Mouse (Mus musculus): Measurements from ENCODE around the gene Elovl7. TPM values are rescaled to one million over a fixed set of nuclear protein-coding genes. Genes with fewer than 3 reads are reported as not detected.

Gene Elovl7
- polyA plus RNA-seq, 1 experiment, result 1.2 TPM

DNA sequence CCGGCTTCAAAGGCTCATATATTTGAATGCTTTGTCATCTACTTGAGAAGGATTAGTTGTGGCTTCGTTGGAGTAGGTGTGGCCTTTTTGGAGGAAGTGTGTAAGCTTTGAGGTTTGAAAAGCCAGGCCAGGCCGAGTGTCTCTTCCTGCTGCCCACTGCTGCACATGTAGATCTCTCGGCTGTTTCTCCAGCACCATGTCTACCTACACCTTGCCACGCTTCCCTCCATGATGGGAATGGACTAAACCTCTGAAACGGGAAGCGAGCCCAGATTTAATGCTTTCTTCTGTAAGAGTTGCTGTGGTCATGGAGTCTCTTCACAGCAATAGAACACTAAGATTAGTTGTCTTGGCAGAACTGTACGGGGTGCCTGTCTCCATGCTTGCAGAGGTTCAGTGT lies 106.0 kb downstream of the Elovl7 start:
- TF ChIP-seq POLR2A (IDR thresholded peaks at IDR 0.05; ENCODE audit: control insufficient read depth, extremely low read depth, insufficient read depth, low read length, poor library complexity) (no peak), CTCF (IDR thresholded peaks at IDR 0.05; ENCODE audit: borderline replicate concordance, control insufficient read depth, extremely low read depth, insufficient read depth, low read length, poor library complexity) (no peak)
- Histone ChIP-seq H3K27me3 (ENCODE audit: control insufficient read depth, insufficient read depth, low read length) (no peaks in the 10 kb centered on the region), H3K4me1 (replicated peaks; ENCODE audit: control insufficient read depth, insufficient read depth, low read length) (peaks cover 7% of the 10 kb centered on the region), H3K4me3 (ENCODE audit: control insufficient read depth, insufficient read depth, low read length) (no peak overlapping the region), H3K27ac (ENCODE audit: control insufficient read depth, insufficient read depth, low read length) (no peak overlapping the region), H3K36me3 (ENCODE audit: control insufficient read depth, insufficient read depth, low read length) (peaks cover 9% of the 10 kb centered on the region; the same call in 1 of the 2 replicates)
- DNase-seq, result no peak
- 77% methylated on average over 8 of the region's 8 CpGs for WGBS

DNA sequence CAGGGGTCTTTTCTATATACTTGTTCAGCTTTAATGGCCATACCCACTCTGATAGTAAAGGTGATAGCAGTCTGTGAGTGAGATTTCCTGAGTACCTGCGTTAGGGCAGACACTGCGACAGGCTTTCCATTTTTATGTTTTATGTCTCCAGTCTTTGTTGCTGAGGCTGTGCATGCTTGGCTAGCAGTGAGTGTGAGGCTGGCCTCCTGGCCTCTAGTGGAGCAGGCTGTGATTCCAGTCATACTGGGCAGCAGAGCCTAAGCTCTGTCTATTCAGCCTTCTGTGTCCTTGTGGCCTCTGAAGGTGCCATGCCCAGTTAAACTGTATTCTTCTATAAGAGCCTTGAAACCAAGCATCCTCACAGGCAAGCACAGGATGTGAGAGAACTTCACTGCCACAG lies 108.3 kb downstream of the Elovl7 start:
- WGBS, result 95% methylated on average over 2 of the region's 2 CpGs
- TF ChIP-seq POLR2A (IDR thresholded peaks at IDR 0.05; ENCODE audit: control insufficient read depth, extremely low read depth, insufficient read depth, low read length, poor library complexity), result no peak
- TF ChIP-seq CTCF (IDR thresholded peaks at IDR 0.05; ENCODE audit: borderline replicate concordance, control insufficient read depth, extremely low read depth, insufficient read depth, low read length, poor library complexity), result no peak
- DNase-seq, result no peak
- H3K36me3 ChIP-seq (ENCODE audit: control insufficient read depth, insufficient read depth, low read length), result peaks cover 11% of the 10 kb centered on the region; the same call in 1 of the 2 replicates
- H3K27ac ChIP-seq (ENCODE audit: control insufficient read depth, insufficient read depth, low read length), result no peak overlapping the region
- no peaks in the 10 kb centered on the region for H3K27me3 ChIP-seq (ENCODE audit: control insufficient read depth, insufficient read depth, low read length)
- 0 out of 2 replicates have a peak, but pooled peaks cover 3% of the 10 kb centered on the region for H3K4me1 ChIP-seq (replicated peaks; ENCODE audit: control insufficient read depth, insufficient read depth, low read length)
- no peak overlapping the region for H3K4me3 ChIP-seq (ENCODE audit: control insufficient read depth, insufficient read depth, low read length)

DNA sequence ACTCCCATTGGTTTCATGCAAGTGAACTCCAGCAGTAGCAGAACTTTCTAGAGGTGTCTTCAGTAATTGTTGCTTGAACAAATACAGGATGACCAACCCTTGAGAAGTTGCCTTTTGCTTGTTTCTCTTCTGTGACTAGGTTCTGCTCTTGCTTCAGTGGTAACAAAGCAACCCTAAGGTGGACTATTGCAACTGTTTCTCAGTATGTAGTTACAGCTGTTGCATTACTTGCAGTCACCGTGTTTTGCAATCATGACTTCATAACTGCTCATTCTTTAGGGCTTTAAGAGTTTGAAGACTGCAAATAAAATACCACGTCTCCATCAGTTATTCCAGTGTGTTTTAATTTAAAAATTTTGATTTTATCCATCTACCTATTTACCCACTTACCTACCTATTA lies 109.1 kb downstream of the Elovl7 start:
- Histone ChIP-seq H3K27ac (ENCODE audit: control insufficient read depth, insufficient read depth, low read length) (no peak overlapping the region), H3K4me1 (replicated peaks; ENCODE audit: control insufficient read depth, insufficient read depth, low read length) (0 out of 2 replicates have a peak, but pooled peaks cover 3% of the 10 kb centered on the region), H3K4me3 (ENCODE audit: control insufficient read depth, insufficient read depth, low read length) (no peak overlapping the region), H3K27me3 (ENCODE audit: control insufficient read depth, insufficient read depth, low read length) (no peaks in the 10 kb centered on the region), H3K36me3 (ENCODE audit: control insufficient read depth, insufficient read depth, low read length) (peaks cover 11% of the 10 kb centered on the region)
- DNase-seq, result no peak
- WGBS, result 98% methylated on average over 2 of the region's 2 CpGs
- no peak for TF ChIP-seq CTCF (IDR thresholded peaks at IDR 0.05; ENCODE audit: borderline replicate concordance, control insufficient read depth, extremely low read depth, insufficient read depth, low read length, poor library complexity)
- no peak for TF ChIP-seq POLR2A (IDR thresholded peaks at IDR 0.05; ENCODE audit: control insufficient read depth, extremely low read depth, insufficient read depth, low read length, poor library complexity)

DNA sequence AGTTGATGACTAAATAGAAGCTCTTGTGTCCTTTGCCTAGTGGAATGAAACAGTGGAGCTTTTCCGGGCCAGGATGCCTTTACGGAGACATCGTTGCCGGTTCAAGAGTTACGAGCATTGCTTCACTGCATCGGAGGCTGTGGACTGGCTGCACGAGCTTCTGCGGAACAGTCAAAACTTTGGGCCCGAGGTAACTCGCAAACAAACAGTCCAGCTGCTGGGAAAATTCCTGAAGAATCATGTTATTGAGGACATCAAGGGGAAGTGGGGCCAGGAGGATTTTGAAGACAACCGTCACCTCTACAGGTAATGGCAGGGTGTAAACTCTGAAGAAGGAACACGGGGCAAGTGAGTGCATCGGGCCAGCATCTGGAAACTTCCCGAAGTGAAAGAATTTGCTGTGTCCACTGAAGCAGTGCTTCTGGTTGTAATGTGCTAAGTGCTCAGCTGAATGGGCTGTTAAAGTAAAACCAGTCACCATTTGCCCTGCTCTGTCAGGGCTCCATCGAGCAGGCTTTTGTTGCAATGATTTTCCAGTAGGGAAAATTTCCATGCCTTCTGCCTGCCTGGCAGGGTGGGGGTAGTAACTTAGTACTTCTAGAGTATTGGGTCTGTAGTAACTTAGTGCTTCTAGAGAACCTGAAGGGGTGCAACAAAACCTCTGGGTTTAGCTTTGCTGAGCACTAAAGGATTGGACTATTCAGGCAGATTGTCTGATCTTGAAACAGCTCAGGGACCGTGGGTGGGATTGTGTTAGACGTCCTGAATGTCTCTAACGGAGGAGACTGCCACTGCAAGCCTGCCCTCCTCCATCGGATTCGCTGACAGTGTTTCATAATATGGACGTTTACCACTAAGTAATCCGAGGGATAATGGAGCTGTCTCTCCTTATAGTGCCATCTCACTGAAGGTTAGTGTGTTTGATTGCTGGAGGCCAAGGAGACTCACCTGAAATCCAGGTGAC lies 109.9 kb downstream of the Elovl7 start:
- Histone ChIP-seq H3K4me1 (replicated peaks; ENCODE audit: control insufficient read depth, insufficient read depth, low read length) (0 out of 2 replicates have a peak, but pooled peaks cover 3% of the 10 kb centered on the region), H3K4me3 (ENCODE audit: control insufficient read depth, insufficient read depth, low read length) (no peak overlapping the region), H3K27ac (ENCODE audit: control insufficient read depth, insufficient read depth, low read length) (no peak overlapping the region), H3K27me3 (ENCODE audit: control insufficient read depth, insufficient read depth, low read length) (no peaks in the 10 kb centered on the region), H3K36me3 (ENCODE audit: control insufficient read depth, insufficient read depth, low read length) (peaks cover 14% of the 10 kb centered on the region)
- TF ChIP-seq CTCF (IDR thresholded peaks at IDR 0.05; ENCODE audit: borderline replicate concordance, control insufficient read depth, extremely low read depth, insufficient read depth, low read length, poor library complexity) (no peak), POLR2A (IDR thresholded peaks at IDR 0.05; ENCODE audit: control insufficient read depth, extremely low read depth, insufficient read depth, low read length, poor library complexity) (no peak)
- no peak for DNase-seq
- WGBS, result 97% methylated on average over 22 of the region's 22 CpGs

DNA sequence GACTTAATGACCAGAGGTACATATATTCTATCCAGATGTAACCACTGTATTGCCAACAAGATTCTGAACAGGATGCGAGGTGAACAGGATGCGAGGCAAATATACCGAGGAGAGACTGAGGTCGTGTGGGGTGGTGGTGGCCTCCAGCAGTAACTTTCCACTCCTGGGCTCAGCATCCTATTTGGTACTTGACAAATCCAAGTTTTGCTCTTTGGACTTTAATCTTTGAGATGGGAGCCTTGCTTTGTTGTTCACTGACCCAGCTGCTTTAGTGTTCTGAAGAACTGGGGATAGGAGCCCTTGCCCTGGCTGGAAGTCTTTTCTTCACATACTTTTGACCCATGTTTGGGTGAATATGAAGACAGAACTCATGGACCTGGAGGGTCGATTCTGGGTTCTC lies 111.7 kb downstream of the Elovl7 start:
- no peaks in the 10 kb centered on the region for H3K27me3 ChIP-seq (ENCODE audit: control insufficient read depth, insufficient read depth, low read length)
- no peak overlapping the region for H3K27ac ChIP-seq (ENCODE audit: control insufficient read depth, insufficient read depth, low read length)
- DNase-seq, result no peak
- peaks cover 14% of the 10 kb centered on the region for H3K36me3 ChIP-seq (ENCODE audit: control insufficient read depth, insufficient read depth, low read length)
- WGBS, result 93% methylated on average over 5 of the region's 5 CpGs
- no peak overlapping the region for H3K4me3 ChIP-seq (ENCODE audit: control insufficient read depth, insufficient read depth, low read length)
- no peak for TF ChIP-seq POLR2A (IDR thresholded peaks at IDR 0.05; ENCODE audit: control insufficient read depth, extremely low read depth, insufficient read depth, low read length, poor library complexity)
- no peak for TF ChIP-seq CTCF (IDR thresholded peaks at IDR 0.05; ENCODE audit: borderline replicate concordance, control insufficient read depth, extremely low read depth, insufficient read depth, low read length, poor library complexity)
- H3K4me1 ChIP-seq (replicated peaks; ENCODE audit: control insufficient read depth, insufficient read depth, low read length), result no peaks in the 10 kb centered on the region

DNA sequence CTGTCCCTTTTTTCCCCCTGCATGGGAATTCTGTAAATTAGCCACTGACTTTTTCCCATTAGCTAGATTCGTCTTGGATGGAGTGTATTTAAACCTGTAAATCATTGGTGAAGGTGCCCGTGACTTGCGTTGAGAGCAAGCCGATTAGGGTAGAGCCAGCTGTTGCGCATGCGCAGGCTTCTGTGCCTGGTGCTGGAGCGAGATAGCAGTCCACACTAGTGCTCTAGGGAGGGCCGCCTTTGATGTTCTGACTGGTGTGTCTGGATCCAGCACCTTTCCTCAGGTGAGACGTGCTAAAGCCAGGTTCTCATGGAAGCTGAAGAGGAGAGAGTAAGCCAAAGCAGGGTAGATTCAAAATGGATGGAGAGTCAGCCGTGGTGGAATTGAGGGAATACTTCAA lies 112.1 kb downstream of the Elovl7 start:
- Histone ChIP-seq H3K36me3 (ENCODE audit: control insufficient read depth, insufficient read depth, low read length) (peaks cover 14% of the 10 kb centered on the region), H3K27ac (ENCODE audit: control insufficient read depth, insufficient read depth, low read length) (no peak overlapping the region)

More for the DNA sequence above, 112.1 kb downstream of the Elovl7 start:
- DNase-seq, result no peak
- no peaks in the 10 kb centered on the region for H3K27me3 ChIP-seq (ENCODE audit: control insufficient read depth, insufficient read depth, low read length)
- H3K4me1 ChIP-seq (replicated peaks; ENCODE audit: control insufficient read depth, insufficient read depth, low read length), result no peaks in the 10 kb centered on the region
- TF ChIP-seq POLR2A (IDR thresholded peaks at IDR 0.05; ENCODE audit: control insufficient read depth, extremely low read depth, insufficient read depth, low read length, poor library complexity) (no peak), CTCF (IDR thresholded peaks at IDR 0.05; ENCODE audit: borderline replicate concordance, control insufficient read depth, extremely low read depth, insufficient read depth, low read length, poor library complexity) (no peak)
- WGBS, result 96% methylated on average over 10 of the region's 10 CpGs
- H3K4me3 ChIP-seq (ENCODE audit: control insufficient read depth, insufficient read depth, low read length), result no peak overlapping the region
